Mouse (Mus musculus): ENCODE measurements at regions not wholly inside any gene's neighbourhood (a gene's known extent, or its start where the extent isn't known, plus 50 kb on each side); places are given as distances from the start of the nearest gene placed in this dataset.

GRCm38 (mm10) chr14:64574277-64574676 lies 470.2 kb downstream of the Prss52 start:
- intact Hi-C loops (cut with DNase I; ENCODE audit: low total_unique reads): no loop called here
- DNase-seq: no peak

- intact Hi-C loops (cut with DNase I; ENCODE audit: low total_unique reads): no loop called here
- no peak for DNase-seq
Observed at GRCm38 (mm10) chr14:64574773-64575172, 470.7 kb downstream of the Prss52 start.

GRCm38 (mm10) chr14:64575954-64576353 lies 471.9 kb downstream of the Prss52 start:
- intact Hi-C loops (cut with DNase I; ENCODE audit: low total_unique reads): no loop called here
- DNase-seq: no peak

GRCm38 (mm10) chr14:64580086-64580485 lies 476.0 kb downstream of the Prss52 start:
- DNase-seq: no peak
- intact Hi-C loops (cut with DNase I; ENCODE audit: low total_unique reads): no loop called here

- DNase-seq: no peak
- intact Hi-C loops (cut with DNase I; ENCODE audit: low total_unique reads): no loop called here
Observed at GRCm38 (mm10) chr14:64580862-64581261, 476.8 kb downstream of the Prss52 start.

- DNase-seq: no peak
- intact Hi-C loops (cut with DNase I; ENCODE audit: low total_unique reads): no loop called here
Observed at GRCm38 (mm10) chr14:64581705-64582104, 477.6 kb downstream of the Prss52 start.

GRCm38 (mm10) chr14:64582822-64583221 lies 478.7 kb downstream of the Prss52 start:
- intact Hi-C loops (cut with DNase I; ENCODE audit: low total_unique reads): no loop called here
- no peak for DNase-seq

GRCm38 (mm10) chr14:64584221-64584620 lies 480.1 kb downstream of the Prss52 start:
- no peak for DNase-seq
- intact Hi-C loops (cut with DNase I; ENCODE audit: low total_unique reads): no loop called here

GRCm38 (mm10) chr14:64585081-64585470 lies 481.0 kb downstream of the Prss52 start:
- DNase-seq: no peak
- intact Hi-C loops (cut with DNase I; ENCODE audit: low total_unique reads): no loop called here

GRCm38 (mm10) chr14:64585471-64586192 lies 481.5 kb downstream of the Prss52 start:
- intact Hi-C loops (cut with DNase I; ENCODE audit: low total_unique reads): no loop called here
- DNase-seq: no peak

GRCm38 (mm10) chr14:64586386-64586859 lies 482.3 kb downstream of the Prss52 start:
- no peak for DNase-seq
- intact Hi-C loops (cut with DNase I; ENCODE audit: low total_unique reads): no loop called here

- no peak for DNase-seq
- intact Hi-C loops (cut with DNase I; ENCODE audit: low total_unique reads): no loop called here
Observed at GRCm38 (mm10) chr14:64586860-64587698, 483.0 kb downstream of the Prss52 start.

GRCm38 (mm10) chr14:64587699-64588434 lies 483.8 kb downstream of the Prss52 start:
- no peak for DNase-seq
- intact Hi-C loops (cut with DNase I; ENCODE audit: low total_unique reads): no loop called here

GRCm38 (mm10) chr14:64588561-64588960 lies 484.5 kb downstream of the Prss52 start:
- DNase-seq: no peak
- intact Hi-C loops (cut with DNase I; ENCODE audit: low total_unique reads): no loop called here

GRCm38 (mm10) chr14:64589126-64589525 lies 485.0 kb downstream of the Prss52 start:
- no peak for DNase-seq
- intact Hi-C loops (cut with DNase I; ENCODE audit: low total_unique reads): no loop called here

- intact Hi-C loops (cut with DNase I; ENCODE audit: low total_unique reads): no loop called here
- no peak for DNase-seq
Observed at GRCm38 (mm10) chr14:64589571-64590547, 485.8 kb downstream of the Prss52 start.

GRCm38 (mm10) chr14:64590611-64591010 lies 486.5 kb downstream of the Prss52 start:
- no peak for DNase-seq
- intact Hi-C loops (cut with DNase I; ENCODE audit: low total_unique reads): no loop called here

GRCm38 (mm10) chr14:64591091-64591976 lies 487.2 kb downstream of the Prss52 start:
- intact Hi-C loops (cut with DNase I; ENCODE audit: low total_unique reads): no loop called here
- DNase-seq: no peak

All from gastrocnemius, postnatal 14 days (tissue).